ENCODE assay signal across 16 mouse cellular contexts in genomic region chr9:49087317-49087716, GRCm38 (mm10). TPM values are rescaled to one million over a fixed set of nuclear protein-coding genes. Genes with fewer than 3 reads are reported as not detected.
DNase-seq lines count a peak whose midpoint lies in the region; ATAC-seq and TF ChIP-seq lines count a peak whose summit lies in the region.
"Had no signal": no experiment of that assay in that cellular context is flagged by ENCODE, and none has a peak within 500 bp of the region (broad histone marks: within the 10 kb centered on the region; RNA-seq: fewer than 3 reads in every experiment).

No protein-coding gene starts in this region.

- H3K27ac ChIP-seq in hindbrain, embryonic 12.5 days, result no peak overlapping the region
- no peak overlapping the region for H3K27ac ChIP-seq in hindbrain, embryonic 14.5 days
- no peak overlapping the region for H3K27ac ChIP-seq in neural tube, embryonic 12.5 days
- no peak overlapping the region for H3K27ac ChIP-seq in neural tube, embryonic 15.5 days (replicated peaks)
- H3K27ac ChIP-seq in hindbrain, postnatal 0 days, result no peak overlapping the region
- H3K27ac ChIP-seq: embryonic facial prominence, embryonic 12.5 days; gastrocnemius, adult 2 months; heart, adult 2 months had no signal

- peak; percentile 72; the same call in 1 of the 2 replicates for ATAC-seq in hindbrain, embryonic 12.5 days (ENCODE audit: low FRiP score)
- no peak; the same call in 1 of the 2 replicates for ATAC-seq in hindbrain, embryonic 14.5 days (ENCODE audit: low FRiP score)
- ATAC-seq in neural tube, embryonic 12.5 days (ENCODE audit: low FRiP score, low read depth), result peak; percentile 65; the same call in 1 of the 2 replicates
- ATAC-seq in neural tube, embryonic 15.5 days (ENCODE audit: low FRiP score), result no peak
- ATAC-seq in hindbrain, postnatal 0 days, result no peak
- no peak for ATAC-seq in monocyte, adult 5-6 weeks (replicated peaks; ENCODE audit: insufficient number of reproducible peaks, low FRiP score, low TSS enrichment, poor library complexity, severe bottlenecking)

- peaks cover 5% of the 10 kb centered on the region; the same call in 1 of the 2 replicates for H3K4me1 ChIP-seq in hindbrain, embryonic 12.5 days
- H3K4me1 ChIP-seq in hindbrain, embryonic 14.5 days (replicated peaks; ENCODE audit: control insufficient read depth, insufficient read depth, low read length), result no peaks in the 10 kb centered on the region
- peaks cover 8% of the 10 kb centered on the region; the same call in 1 of the 2 replicates for H3K4me1 ChIP-seq in neural tube, embryonic 12.5 days
- no peaks in the 10 kb centered on the region for H3K4me1 ChIP-seq in neural tube, embryonic 15.5 days
- H3K4me1 ChIP-seq in hindbrain, postnatal 0 days (ENCODE audit: insufficient read depth, low read length), result no peaks in the 10 kb centered on the region
- H3K4me1 ChIP-seq: embryonic facial prominence, embryonic 12.5 days had no signal

- TF ChIP-seq CTCF in hindbrain, postnatal 0 days (IDR thresholded peaks at IDR 0.05; ENCODE audit: low read depth), result no peak

- no peak overlapping the region for H3K9ac ChIP-seq in hindbrain, embryonic 12.5 days
- no peak overlapping the region for H3K9ac ChIP-seq in hindbrain, embryonic 14.5 days
- H3K9ac ChIP-seq in neural tube, embryonic 12.5 days, result no peak overlapping the region
- H3K9ac ChIP-seq in neural tube, embryonic 15.5 days (replicated peaks), result no peak overlapping the region
- H3K9ac ChIP-seq in hindbrain, postnatal 0 days (replicated peaks; ENCODE audit: low read length), result no peak overlapping the region
- H3K9ac ChIP-seq: embryonic facial prominence, embryonic 12.5 days had no signal

- 17% methylated on average over 11 of the region's 11 CpGs for WGBS in hindbrain, embryonic 12.5 days
- 18% methylated on average over 11 of the region's 11 CpGs for WGBS in hindbrain, embryonic 14.5 days
- 15% methylated on average over 11 of the region's 11 CpGs for WGBS in neural tube, embryonic 12.5 days
- 19% methylated on average over 11 of the region's 11 CpGs for WGBS in neural tube, embryonic 15.5 days
- 25% methylated on average over 11 of the region's 11 CpGs for WGBS in hindbrain, postnatal 0 days

- H3K4me2 ChIP-seq in hindbrain, embryonic 12.5 days (replicated peaks), result no peak overlapping the region
- H3K4me2 ChIP-seq in hindbrain, embryonic 14.5 days (replicated peaks), result no peak overlapping the region
- no peak overlapping the region for H3K4me2 ChIP-seq in neural tube, embryonic 12.5 days (replicated peaks)
- no peak overlapping the region for H3K4me2 ChIP-seq in neural tube, embryonic 15.5 days
- no peak overlapping the region for H3K4me2 ChIP-seq in hindbrain, postnatal 0 days (ENCODE audit: low read depth, low read length)
- H3K4me2 ChIP-seq: embryonic facial prominence, embryonic 12.5 days had no signal

- H3K9me3 ChIP-seq in hindbrain, embryonic 12.5 days (replicated peaks), result no peaks in the 10 kb centered on the region
- H3K9me3 ChIP-seq in hindbrain, embryonic 14.5 days (ENCODE audit: control insufficient read depth, low read length), result no peaks in the 10 kb centered on the region
- H3K9me3 ChIP-seq in neural tube, embryonic 12.5 days, result no peaks in the 10 kb centered on the region
- H3K9me3 ChIP-seq in neural tube, embryonic 15.5 days (replicated peaks), result no peaks in the 10 kb centered on the region
- no peaks in the 10 kb centered on the region for H3K9me3 ChIP-seq in hindbrain, postnatal 0 days (ENCODE audit: low read length)
- H3K9me3 ChIP-seq: embryonic facial prominence, embryonic 12.5 days; G1E had no signal

- H3K27me3 ChIP-seq in hindbrain, embryonic 12.5 days, result no peaks in the 10 kb centered on the region
- H3K27me3 ChIP-seq in hindbrain, embryonic 14.5 days (ENCODE audit: control insufficient read depth, insufficient read depth, low read length), result no peaks in the 10 kb centered on the region
- no peaks in the 10 kb centered on the region for H3K27me3 ChIP-seq in neural tube, embryonic 12.5 days (replicated peaks)
- H3K27me3 ChIP-seq in neural tube, embryonic 15.5 days (replicated peaks), result no peaks in the 10 kb centered on the region
- H3K27me3 ChIP-seq in hindbrain, postnatal 0 days (ENCODE audit: insufficient read depth, low read length), result no peaks in the 10 kb centered on the region
- H3K27me3 ChIP-seq: embryonic facial prominence, embryonic 12.5 days had no signal

- no peak overlapping the region for H3K4me3 ChIP-seq in hindbrain, embryonic 12.5 days
- no peak overlapping the region for H3K4me3 ChIP-seq in hindbrain, embryonic 14.5 days (replicated peaks; ENCODE audit: low read length)
- no peak overlapping the region for H3K4me3 ChIP-seq in neural tube, embryonic 12.5 days
- no peak overlapping the region for H3K4me3 ChIP-seq in neural tube, embryonic 15.5 days (replicated peaks)
- H3K4me3 ChIP-seq in hindbrain, postnatal 0 days (ENCODE audit: low read length), result no peak overlapping the region
- H3K4me3 ChIP-seq: embryonic facial prominence, embryonic 12.5 days; gastrocnemius, adult 2 months; heart, adult 2 months had no signal

- no peak for DNase-seq in hindbrain, embryonic 14.5 days (ENCODE audit: low spot score)
- peak; percentile 34 for DNase-seq in hindbrain, postnatal 0 days (ENCODE audit: low spot score)
- DNase-seq in thymus, postnatal 25 days, result no peak
- DNase-seq: adrenal gland, postnatal 25 days; cerebellum, adult 9-11 months; gastrocnemius, adult 2 months; heart, adult 2 months; lung, adult 2 months; lung, postnatal 4 days had no signal

- H3K36me3 ChIP-seq in hindbrain, embryonic 12.5 days, result no peaks in the 10 kb centered on the region
- no peaks in the 10 kb centered on the region for H3K36me3 ChIP-seq in hindbrain, embryonic 14.5 days (replicated peaks; ENCODE audit: control insufficient read depth, insufficient read depth)
- H3K36me3 ChIP-seq in neural tube, embryonic 12.5 days, result no peaks in the 10 kb centered on the region
- H3K36me3 ChIP-seq in neural tube, embryonic 15.5 days, result no peaks in the 10 kb centered on the region
- no peaks in the 10 kb centered on the region for H3K36me3 ChIP-seq in hindbrain, postnatal 0 days (ENCODE audit: insufficient read depth, low read length)
- H3K36me3 ChIP-seq: embryonic facial prominence, embryonic 12.5 days had no signal

RNA-seq across cellular contexts. Expression of gene Tmprss5, which starts 6.3 kb away (rescaled TPM):
- 1.5 and 2.9 TPM in 2 replicates for polyA plus RNA-seq in hindbrain, embryonic 12.5 days (2016; fragmentation: Nextera tagmentation; extraction: Ambion mirVana)
- 0.96 and 2.2 TPM in 2 replicates for polyA plus RNA-seq in hindbrain, embryonic 14.5 days (2014; fragmentation: Nextera tagmentation; extraction: Ambion mirVana)
- polyA plus RNA-seq in neural tube, embryonic 12.5 days (2016; fragmentation: Nextera tagmentation; extraction: Ambion mirVana), result 1.6 and 1.7 TPM in 2 replicates
- polyA plus RNA-seq in neural tube, embryonic 15.5 days (2015; fragmentation: Nextera tagmentation; extraction: Ambion mirVana), result 1.9 and 2.5 TPM in 2 replicates
- 0.25 and 1.5 TPM in 2 replicates for total RNA-seq in hindbrain, postnatal 0 days (2014; rRNA removed)
- 0.86 and 0.98 TPM in 2 replicates for polyA plus RNA-seq in hindbrain, postnatal 0 days (2015; fragmentation: Nextera tagmentation; extraction: Ambion mirVana)
- total RNA-seq in monocyte, adult 5-6 weeks (2017), result not detected in 3 replicates
- total RNA-seq: liver, adult 2 months had no signal
- polyA plus RNA-seq: G1E; liver, adult 2 months had no signal

RNA-seq across cellular contexts. Expression of gene Zw10, which starts 31.9 kb away (rescaled TPM):
- 40.4 and 43.1 TPM in 2 replicates for polyA plus RNA-seq in hindbrain, embryonic 12.5 days (2016; fragmentation: Nextera tagmentation; extraction: Ambion mirVana)
- 25.1 and 27.8 TPM in 2 replicates for polyA plus RNA-seq in hindbrain, embryonic 14.5 days (2014; fragmentation: Nextera tagmentation; extraction: Ambion mirVana)
- polyA plus RNA-seq in neural tube, embryonic 12.5 days (2016; fragmentation: Nextera tagmentation; extraction: Ambion mirVana), result 40.8 and 41.6 TPM in 2 replicates
- polyA plus RNA-seq in neural tube, embryonic 15.5 days (2015; fragmentation: Nextera tagmentation; extraction: Ambion mirVana), result 23.0 and 26.6 TPM in 2 replicates
- 13.0 and 15.6 TPM in 2 replicates for total RNA-seq in hindbrain, postnatal 0 days (2014; rRNA removed)
- polyA plus RNA-seq in hindbrain, postnatal 0 days (2015; fragmentation: Nextera tagmentation; extraction: Ambion mirVana), result 17.6 and 18.7 TPM in 2 replicates
- 31.9 to 40.0 TPM (median 37.3 TPM) in 3 replicates for total RNA-seq in monocyte, adult 5-6 weeks (2017)

Comparison
In these comparisons a context has a peak if more than half of its experiments do, and no peak if none do; other contexts are left out.
1. ATAC-seq: peak in hindbrain, embryonic 12.5 days (single experiment) and neural tube, embryonic 12.5 days (single experiment); none in hindbrain, embryonic 14.5 days (single experiment), neural tube, embryonic 15.5 days (single experiment), hindbrain, postnatal 0 days (single experiment) and monocyte, adult 5-6 weeks (single experiment).